Mouse (Mus musculus): ENCODE data around the gene Gm5849. TPM values are rescaled to one million over a fixed set of nuclear protein-coding genes. Genes with fewer than 3 reads are reported as not detected.
"Not testable (repeated sequence)": the region's sequence is repeated elsewhere in the genome, so short reads cannot be mapped to it uniquely, and the experiment has no call there.

Gm5849 gene
- total RNA-seq (2021), result not detected in 2 replicates
- long read RNA-seq, experiment 1, result 0 reads
- long read RNA-seq, experiment 2, result 0 reads

DNA sequence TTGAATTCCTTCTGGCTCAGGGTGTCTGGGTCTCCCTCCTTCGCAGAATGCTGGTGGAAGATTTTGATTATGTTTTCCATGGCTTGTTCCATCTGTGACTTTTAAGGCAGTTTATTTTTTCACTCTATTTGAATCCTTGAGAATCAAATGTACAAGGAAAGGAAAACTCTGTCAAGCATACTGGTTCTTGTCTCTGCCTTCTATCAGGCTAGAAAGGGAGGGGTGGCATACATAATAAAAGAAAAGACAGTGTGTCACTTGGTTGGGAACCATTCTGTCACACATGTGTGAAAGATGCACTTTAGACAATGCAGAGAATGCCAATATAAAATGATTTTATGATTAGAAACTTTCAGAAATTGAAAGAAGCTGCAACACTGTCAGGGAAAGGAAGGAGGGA is at the start of gene Gm5849:
Gene Gm5849, minus strand, starts transcription at position 101 of the 400 bp plus-strand sequence.
- not testable (repeated sequence) for DNase-seq

DNA sequence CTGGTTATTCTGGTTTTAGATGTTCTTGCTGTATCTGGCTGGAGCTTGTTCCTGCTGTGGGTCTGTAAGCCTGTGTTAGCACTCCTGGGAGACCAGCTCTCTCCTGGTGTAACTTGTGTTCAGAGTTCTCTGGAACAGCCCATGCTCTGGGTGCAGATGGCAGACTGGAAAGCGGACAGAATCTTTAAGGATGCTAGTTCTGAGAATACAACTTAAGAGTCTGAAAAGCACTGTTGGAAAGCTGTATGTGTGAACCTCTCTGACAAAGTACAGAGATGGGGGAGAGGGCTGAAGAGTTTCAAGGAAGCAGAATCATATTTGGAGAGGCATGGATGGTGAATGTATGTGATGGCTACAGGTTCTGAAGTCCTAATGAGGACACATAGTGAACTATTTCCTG is 28.0 kb downstream of the Gm5849 start:
- DNase-seq, result no peak

DNA sequence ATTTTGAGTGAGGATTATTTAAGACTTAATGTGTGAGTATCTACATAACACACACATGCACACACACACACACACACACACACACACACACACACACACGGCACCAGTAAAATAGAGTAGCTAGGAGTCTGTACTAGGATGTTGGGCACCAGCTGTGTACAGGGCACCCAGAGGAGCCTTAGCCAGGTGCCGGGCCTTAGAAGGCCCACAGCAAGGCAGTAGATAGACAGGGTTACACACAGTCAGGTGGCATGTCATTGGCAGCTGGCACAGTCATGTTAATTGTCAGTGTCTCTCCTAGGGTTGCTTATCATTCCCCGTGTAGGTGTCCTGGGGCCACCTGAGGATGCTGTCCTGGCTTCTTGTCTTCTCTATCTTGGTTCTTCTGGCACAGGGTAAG is 51.1 kb downstream of the Gm5849 start, which contains the start of gene Pglyrp4:
Gene Pglyrp4, plus strand, starts transcription at position 301 of the 400 bp plus-strand sequence.
- DNase-seq, result no peak

Other genes starting within 250 kb of the Gm5849 start
- gene S100a16, start 240.6 kb downstream of the Gm5849 start, total RNA-seq (2021), result 63.6 and 71.4 TPM in 2 replicates
- not detected in 2 replicates for gene S100a3, start 217.3 kb downstream of the Gm5849 start, total RNA-seq (2021)
- not detected in 2 replicates for gene S100a2, start 187.6 kb downstream of the Gm5849 start, total RNA-seq (2021)
- gene Gm42674, start 176.0 kb downstream of the Gm5849 start, total RNA-seq (2021), result not detected in 2 replicates
- gene S100a4, start 174.1 kb downstream of the Gm5849 start, total RNA-seq (2021), result 9.6 and 18.7 TPM in 2 replicates
- not detected in 2 replicates for gene S100a5, start 169.4 kb downstream of the Gm5849 start, total RNA-seq (2021)
- gene S100a6, start 165.0 kb downstream of the Gm5849 start, total RNA-seq (2021), result 54.3 and 59.5 TPM in 2 replicates
- gene S100a7a, start 123.9 kb downstream of the Gm5849 start, total RNA-seq (2021), result not detected in 2 replicates
- gene S100a8, start 108.9 kb downstream of the Gm5849 start, total RNA-seq (2021), result 11.8 and 25.3 TPM in 2 replicates
- 12.2 and 30.5 TPM in 2 replicates for gene S100a9, start 82.2 kb downstream of the Gm5849 start, total RNA-seq (2021)
- gene Pglyrp4, start 51.0 kb downstream of the Gm5849 start, total RNA-seq (2021), result not detected in 2 replicates